Mouse (Mus musculus) megakaryocyte, embryonic 14.5 days (primary cell): ENCODE measurements around the gene Kat8.

Experiments used
- FLI1 ChIP-seq: IDR thresholded peaks from 2 replicates; pipeline ENCODE4 v1.6.1; 2012; ENCODE audit warnings: low read length, inconsistent platforms, mixed read lengths
- GATA1 ChIP-seq: IDR thresholded peaks from 3 replicates; pipeline ENCODE4 v1.6.1; 2012; ENCODE audit warnings: mixed read lengths, low read length, inconsistent platforms, borderline replicate concordance

DNA sequence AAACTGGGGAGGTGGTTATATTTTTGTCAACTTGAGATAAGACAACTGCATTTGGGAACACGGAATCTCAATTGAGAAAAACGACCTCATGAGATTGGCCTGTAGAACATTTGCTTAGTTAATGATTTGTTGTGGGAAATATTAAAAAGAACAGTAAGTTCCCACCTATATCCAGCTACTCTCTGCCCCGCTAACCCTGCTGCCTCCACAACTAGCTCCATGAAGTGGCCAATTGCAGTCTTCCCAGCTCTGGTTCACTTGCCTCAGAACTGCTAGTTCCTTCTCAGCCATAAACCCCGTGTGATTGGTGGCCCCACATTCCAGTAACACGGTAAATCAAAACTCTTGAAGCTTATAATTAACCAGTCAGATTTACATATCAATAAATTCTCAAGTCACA lies 47.0 kb downstream of the Kat8 start:
- TF ChIP-seq GATA1: no peak
- no peak for TF ChIP-seq FLI1
